Mouse (Mus musculus) spleen, adult 2 months (tissue): Measurements from ENCODE around the gene Rps15a. TPM values are rescaled to one million over a fixed set of nuclear protein-coding genes. Genes with fewer than 3 reads are reported as not detected.

Experiments
- DNase-seq, 2 experiments: peaks; one replicate each; pipeline versions ENCODE4 v3.0.0 to v3.0.0-alpha.2; 2012 to 2021; ENCODE audit warnings: low spot score in 2 of 2, low read depth in 1 of 2
- H3K27ac ChIP-seq: fragments of 200-500 bp; 2 replicates; pipeline ENCODE4 v1.5.1; 2012; ENCODE audit warnings: low read length, inconsistent platforms; ENCODE audit not compliant: insufficient read depth
- H3K27me3 ChIP-seq: fragments of 200-500 bp; 2 replicates; pipeline ENCODE4 v1.6.1; 2012; ENCODE audit warnings: mild to moderate bottlenecking, moderate library complexity, low read length, inconsistent platforms; ENCODE audit not compliant: control insufficient read depth, insufficient read depth
- H3K36me3 ChIP-seq: fragments of 200-500 bp; 2 replicates; pipeline ENCODE4 v1.6.1; 2012; ENCODE audit warnings: mild to moderate bottlenecking, low read length, inconsistent platforms; ENCODE audit not compliant: control insufficient read depth, insufficient read depth
- H3K4me1 ChIP-seq: fragments of 200-500 bp; 2 replicates; pipeline ENCODE4 v1.6.1; 2011; ENCODE audit warnings: inconsistent platforms; ENCODE audit not compliant: control insufficient read depth, insufficient read depth, insufficient read length
- H3K4me3 ChIP-seq: fragments of 200-500 bp; 2 replicates; pipeline ENCODE4 v1.5.1; 2011; ENCODE audit warnings: mild to moderate bottlenecking, inconsistent platforms; ENCODE audit not compliant: insufficient read depth, insufficient read length; ENCODE audit errors: extremely low read depth
- CTCF ChIP-seq: fragments of 200-500 bp; IDR thresholded peaks from 2 replicates; pipeline ENCODE4 v1.5.1; 2011; ENCODE audit warnings: mild to moderate bottlenecking, inconsistent platforms; ENCODE audit not compliant: insufficient read depth, insufficient read length, insufficient replicate concordance; ENCODE audit errors: extremely low read depth
- POLR2A ChIP-seq: fragments of 200-500 bp; IDR thresholded peaks from 2 replicates; pipeline ENCODE4 v1.6.1; 2011; ENCODE audit warnings: low read depth, low read length, inconsistent platforms
- whole genome bisulfite sequencing: fragments of 180-500 bp; shearing (Covaris S2); methylation state at CpG from one replicate; pipeline ENCODE4 v1.1.7; 2018; 5-methylcytosine and 5-hydroxymethylcytosine counted together
- polyA plus RNA-seq: library from polyadenylated mRNA; depleted of rRNA; stranded (reverse); fragments of >200 nt; gene quantifications from 2 replicates; pipeline ENCODE4 v1.2.3, GENCODE M21; 2012

Gene Rps15a
- polyA plus RNA-seq, 1 experiment: 1,187 TPM

DNA sequence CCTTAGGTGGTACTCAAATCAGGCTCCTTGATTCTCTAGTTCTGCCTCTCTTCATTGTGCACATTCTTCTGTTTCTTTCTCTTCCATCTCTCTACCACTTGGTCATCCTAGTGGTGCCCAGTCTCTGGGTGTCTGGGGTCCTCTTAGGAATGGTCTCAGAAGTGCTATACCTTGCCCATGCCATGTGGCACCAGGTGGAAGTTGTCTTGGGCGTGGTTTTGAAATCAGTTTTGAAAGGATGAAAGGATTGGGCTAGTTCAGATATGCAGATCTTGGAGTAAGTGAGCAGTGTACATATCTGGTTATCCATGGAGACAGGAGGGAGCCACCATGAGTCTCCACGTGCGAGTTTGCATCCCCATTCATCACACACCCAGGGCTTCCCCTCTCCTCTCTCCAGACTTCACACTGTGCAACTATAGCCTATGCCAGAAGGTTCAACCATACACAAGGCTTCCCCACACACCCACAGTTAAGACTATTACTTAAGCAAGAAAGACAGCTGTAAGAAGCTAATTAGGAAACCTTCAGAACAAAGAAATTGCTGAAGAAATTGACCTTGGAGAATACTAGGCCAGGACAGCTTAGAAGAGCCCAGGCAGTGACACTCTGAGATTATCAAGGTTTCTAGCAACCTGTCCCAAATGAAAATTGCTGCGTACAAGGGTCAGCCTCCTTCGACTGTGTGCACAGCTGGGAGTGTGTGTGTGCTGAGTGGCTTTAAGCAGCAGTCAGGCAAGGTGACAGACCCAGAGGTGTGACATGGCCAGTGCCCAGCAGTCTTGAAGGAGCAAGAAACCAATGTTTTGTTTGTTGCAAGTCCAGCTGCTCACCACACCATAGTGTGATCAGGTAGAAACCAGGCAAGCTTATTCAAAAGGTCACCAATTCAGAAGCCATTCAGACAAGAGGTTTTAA, 12.3 kb downstream of the Rps15a start:
- H3K4me1 ChIP-seq: no peaks in the 10 kb centered on the region
- TF ChIP-seq CTCF (no peak), POLR2A (no peak)
- H3K36me3 ChIP-seq: peaks cover 33% of the 10 kb centered on the region
- H3K4me3 ChIP-seq: no peak overlapping the region
- WGBS: 70% methylated on average over 5 of the region's 5 CpGs
- no peaks in the 10 kb centered on the region for H3K27me3 ChIP-seq
- H3K27ac ChIP-seq: no peak overlapping the region
- DNase-seq: no peak

DNA sequence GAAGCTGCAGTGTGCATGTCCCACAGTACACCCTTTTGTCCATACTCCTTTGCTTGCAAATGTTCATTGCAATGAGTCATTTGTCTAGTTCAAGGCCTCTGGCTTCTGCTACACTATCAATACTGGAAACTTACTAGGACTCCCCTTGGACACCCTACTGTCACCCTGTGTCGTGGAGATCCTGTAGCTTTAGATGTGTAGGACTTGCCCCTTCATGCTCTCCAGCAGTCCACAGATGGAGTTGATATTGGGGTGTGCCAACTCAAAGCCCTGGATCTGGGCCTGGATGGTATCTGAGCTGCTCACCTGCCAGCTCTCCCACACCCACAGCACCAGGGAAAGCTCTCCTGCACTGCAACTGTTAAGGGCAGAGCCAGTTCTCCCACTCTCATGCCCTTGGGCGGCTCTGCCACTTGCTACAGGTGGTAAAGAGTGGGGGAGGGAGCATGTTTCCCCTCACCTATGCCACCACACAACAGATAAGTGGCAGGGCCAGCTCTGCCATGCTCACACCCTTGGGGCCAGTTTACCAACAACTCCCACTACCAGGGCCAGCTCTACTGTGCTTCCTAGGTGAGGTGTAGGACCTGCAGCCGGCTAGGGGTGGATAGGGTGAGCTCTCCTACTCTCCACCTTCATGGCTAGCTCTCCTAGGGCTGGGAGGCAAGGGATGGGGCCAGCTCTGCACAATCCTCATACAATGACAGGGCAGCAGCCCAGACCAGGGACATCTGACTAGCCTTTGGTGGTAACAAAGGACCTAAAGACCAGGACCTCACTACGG, 13.1 kb downstream of the Rps15a start:
- no peaks in the 10 kb centered on the region for H3K4me1 ChIP-seq
- no peak for TF ChIP-seq CTCF
- no peak for TF ChIP-seq POLR2A

DNA sequence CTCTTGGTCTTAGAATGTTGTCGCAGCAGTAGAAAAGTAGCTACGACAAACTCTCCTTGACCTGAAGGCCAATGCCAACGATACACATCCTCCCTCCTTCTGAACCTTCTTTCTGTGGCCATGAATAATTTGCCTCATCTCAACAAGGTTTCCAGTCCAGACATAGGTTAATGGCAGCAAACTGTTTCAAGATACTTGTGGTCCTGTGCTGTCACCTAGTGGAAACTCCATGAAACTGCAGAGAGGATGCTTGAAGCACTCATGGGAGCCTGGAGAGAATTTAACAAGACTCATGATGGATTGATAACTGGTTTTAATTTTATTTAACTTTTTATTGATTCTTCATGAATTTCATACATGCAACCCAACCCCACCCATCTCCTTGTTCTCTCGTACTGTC, 13.8 kb downstream of the Rps15a start:
- Histone ChIP-seq H3K4me3 (no peak overlapping the region), H3K27ac (no peak overlapping the region), H3K36me3 (peaks cover 19% of the 10 kb centered on the region), H3K4me1 (no peaks in the 10 kb centered on the region), H3K27me3 (no peaks in the 10 kb centered on the region)
- WGBS: 57% methylated on average over 4 of the region's 4 CpGs
- peak in 1 of 2 experiments; percentile 30 for DNase-seq
- no peak for TF ChIP-seq POLR2A
- peak; percentile 57; the same call in 1 of the 2 replicates for TF ChIP-seq CTCF

More for the DNA sequence above, 13.1 kb downstream of the Rps15a start:
- H3K4me3 ChIP-seq: no peak overlapping the region
- H3K27me3 ChIP-seq: no peaks in the 10 kb centered on the region
- no peak for DNase-seq
- 69% methylated on average over 4 of the region's 4 CpGs for WGBS
- peaks cover 25% of the 10 kb centered on the region for H3K36me3 ChIP-seq
- no peak overlapping the region for H3K27ac ChIP-seq

DNA sequence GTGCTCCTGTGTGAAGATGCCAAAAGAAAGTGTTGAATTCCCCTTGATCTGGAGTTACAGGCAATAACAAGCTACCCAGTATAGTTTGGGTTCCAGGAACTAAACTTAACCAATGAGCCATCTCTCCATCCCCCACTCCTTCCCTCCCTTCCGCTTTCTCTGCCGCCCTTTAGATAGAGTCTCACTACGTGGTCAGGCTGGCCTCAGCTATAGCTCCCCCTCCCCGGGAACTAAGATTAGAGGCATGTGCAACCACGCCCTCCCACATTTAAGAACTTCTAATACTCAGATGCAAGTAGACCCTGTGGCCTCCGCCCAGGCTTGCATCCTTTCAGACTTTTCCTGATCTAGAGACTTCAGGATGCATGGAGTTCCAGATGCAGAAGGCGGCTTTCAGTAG, 18.4 kb downstream of the Rps15a start:
- Histone ChIP-seq H3K4me3 (no peak overlapping the region), H3K27me3 (no peaks in the 10 kb centered on the region), H3K4me1 (no peaks in the 10 kb centered on the region), H3K36me3 (no peaks in the 10 kb centered on the region), H3K27ac (no peak overlapping the region)
- DNase-seq: no peak
- no peak for TF ChIP-seq POLR2A
- no peak for TF ChIP-seq CTCF
- 60% methylated on average over 7 of the region's 7 CpGs for WGBS

DNA sequence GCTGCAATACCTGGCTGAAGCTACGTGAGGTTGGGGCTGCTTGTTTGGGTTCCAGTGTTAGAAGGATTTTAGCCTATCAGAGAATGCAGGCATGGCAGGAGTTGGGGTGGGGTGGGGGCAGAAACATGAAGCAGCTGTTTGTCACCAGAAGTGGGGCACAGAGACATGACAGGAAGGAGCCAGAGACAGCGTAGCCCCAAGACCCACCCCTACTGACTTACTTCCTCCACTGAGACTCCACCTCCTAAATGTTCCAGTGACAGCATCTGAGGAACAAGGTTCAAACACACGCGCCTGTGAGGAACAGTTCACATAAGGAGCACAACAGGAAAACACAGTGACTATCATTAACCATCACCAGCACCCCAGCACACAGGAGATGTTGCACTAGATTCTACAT, 36.0 kb downstream of the Rps15a start:
- H3K27me3 ChIP-seq: no peaks in the 10 kb centered on the region
- no peak overlapping the region for H3K4me3 ChIP-seq
- H3K4me1 ChIP-seq: no peaks in the 10 kb centered on the region
- 50% methylated on average over 4 of the region's 4 CpGs for WGBS
- no peak overlapping the region for H3K27ac ChIP-seq
- DNase-seq: no peak
- TF ChIP-seq POLR2A: no peak
- no peak for TF ChIP-seq CTCF
- H3K36me3 ChIP-seq: no peaks in the 10 kb centered on the region

DNA sequence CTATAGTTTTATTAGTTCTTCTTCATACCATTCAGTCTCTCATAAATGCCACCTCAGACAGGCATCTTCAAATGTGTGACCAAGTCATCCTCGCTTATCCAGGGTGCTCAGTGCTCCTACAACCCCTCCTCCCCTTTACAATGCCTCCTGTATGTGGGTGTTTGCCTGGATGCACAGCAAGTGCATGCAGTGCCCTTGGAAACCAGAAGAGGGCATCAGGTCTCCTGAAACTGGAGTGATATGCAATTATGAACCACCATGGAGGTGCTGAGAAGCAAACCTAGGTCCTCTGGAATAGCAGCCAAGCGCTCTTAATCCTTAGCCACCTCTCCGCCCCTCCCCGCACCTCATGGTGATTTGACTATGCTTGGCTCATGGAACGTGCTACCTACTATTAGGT, 36.9 kb downstream of the Rps15a start:
- no peak for TF ChIP-seq POLR2A
- no peak for TF ChIP-seq CTCF
- no peaks in the 10 kb centered on the region for H3K36me3 ChIP-seq
- 87% methylated on average over 5 of the region's 5 CpGs for WGBS
- no peaks in the 10 kb centered on the region for H3K4me1 ChIP-seq
- DNase-seq: no peak
- H3K27me3 ChIP-seq: no peaks in the 10 kb centered on the region
- H3K27ac ChIP-seq: no peak overlapping the region
- H3K4me3 ChIP-seq: no peak overlapping the region

DNA sequence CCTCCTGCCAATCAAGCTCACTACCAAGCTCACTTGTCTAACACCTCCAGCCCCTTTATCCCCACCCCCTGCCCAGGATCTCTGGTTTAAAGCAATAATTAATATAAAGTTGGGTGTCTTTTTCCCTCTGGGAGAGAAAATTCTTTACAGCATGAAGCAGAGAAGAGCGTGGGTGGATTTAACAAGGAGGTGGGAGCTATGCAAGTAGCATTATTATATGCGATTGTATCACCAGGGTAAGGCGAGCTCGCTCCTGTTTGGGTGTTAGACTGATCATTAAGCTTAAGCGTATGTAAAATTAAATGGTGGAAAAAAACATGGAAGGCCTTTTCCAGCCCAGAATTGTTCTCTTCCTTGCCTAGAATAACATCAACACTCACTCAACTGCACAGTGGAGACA, 48.7 kb downstream of the Rps15a start:
- TF ChIP-seq CTCF (no peak), POLR2A (no peak)
- no peaks in the 10 kb centered on the region for H3K4me1 ChIP-seq
- WGBS: 91% methylated on average over 5 of the region's 5 CpGs
- no peaks in the 10 kb centered on the region for H3K36me3 ChIP-seq
- H3K27ac ChIP-seq: no peak overlapping the region
- H3K27me3 ChIP-seq: no peaks in the 10 kb centered on the region
- no peak for DNase-seq
- H3K4me3 ChIP-seq: no peak overlapping the region
